Mouse (Mus musculus) right cerebral cortex, postnatal 10 days (tissue): ENCODE results near the gene Cadps2.

ENCODE experiments used
- DNase-seq, 2 experiments: peaks; one replicate each; pipeline ENCODE4 v3.0.0; 2021; ENCODE audit warnings: low spot score in 2 of 2

Cadps2 gene

GRCm38 (mm10) chr6:23361842-23362451 is 477.3 kb downstream of the Cadps2 start:
- DNase-seq, result no peak

GRCm38 (mm10) chr6:23360596-23360995 is 478.6 kb downstream of the Cadps2 start:
- DNase-seq, result no peak

- DNase-seq, result no peak
These were observed 483.1 kb downstream of the Cadps2 start for GRCm38 (mm10) chr6:23356141-23356540.

- no peak for DNase-seq
These were observed 485.7 kb downstream of the Cadps2 start for GRCm38 (mm10) chr6:23353480-23353879.

GRCm38 (mm10) chr6:23337411-23338063 is 501.7 kb downstream of the Cadps2 start:
- no peak for DNase-seq

- no peak for DNase-seq
These were observed 524.3 kb downstream of the Cadps2 start for GRCm38 (mm10) chr6:23314945-23315344.

GRCm38 (mm10) chr6:23314291-23314690 is 524.9 kb downstream of the Cadps2 start:
- DNase-seq, result no peak

- DNase-seq, result no peak
These were observed 533.2 kb downstream of the Cadps2 start for GRCm38 (mm10) chr6:23306046-23306445.

GRCm38 (mm10) chr6:23298596-23298995 is 540.6 kb downstream of the Cadps2 start:
- DNase-seq, result no peak

- DNase-seq, result no peak
These were observed 544.5 kb downstream of the Cadps2 start for GRCm38 (mm10) chr6:23294685-23295084.

GRCm38 (mm10) chr6:23288752-23289151 is 550.5 kb downstream of the Cadps2 start:
- no peak for DNase-seq

GRCm38 (mm10) chr6:23281514-23281820 is 557.8 kb downstream of the Cadps2 start:
- DNase-seq, result no peak

GRCm38 (mm10) chr6:23280811-23281513 is 558.3 kb downstream of the Cadps2 start:
- DNase-seq, result no peak

- no peak for DNase-seq
These were observed 565.7 kb downstream of the Cadps2 start for GRCm38 (mm10) chr6:23273483-23273882.

- no peak for DNase-seq
These were observed 566.2 kb downstream of the Cadps2 start for GRCm38 (mm10) chr6:23272979-23273378.

GRCm38 (mm10) chr6:23272542-23272941 is 566.7 kb downstream of the Cadps2 start:
- DNase-seq, result no peak

GRCm38 (mm10) chr6:23260738-23261050 is 578.5 kb downstream of the Cadps2 start:
- no peak for DNase-seq

- no peak for DNase-seq
These were observed 579.0 kb downstream of the Cadps2 start for GRCm38 (mm10) chr6:23260016-23260737.

- DNase-seq, result no peak
These were observed 581.2 kb downstream of the Cadps2 start for GRCm38 (mm10) chr6:23257981-23258380.

GRCm38 (mm10) chr6:23255161-23255560 is 584.1 kb downstream of the Cadps2 start:
- DNase-seq, result no peak

GRCm38 (mm10) chr6:23254644-23255043 is 584.6 kb downstream of the Cadps2 start:
- DNase-seq, result no peak
